Mouse (Mus musculus): ENCODE data around the gene Tle2. TPM values are rescaled to one million over a fixed set of nuclear protein-coding genes. Genes with fewer than 3 reads are reported as not detected.

Gene Tle2
- polyA plus RNA-seq, 2 experiments, result 38.1 to 250 TPM

- 0% methylated on average over 18 of the region's 18 CpGs for WGBS
- peak overlapping the region; percentile 84 for H3K27ac ChIP-seq (replicated peaks; ENCODE audit: low read depth, low read length)
- H3K27me3 ChIP-seq (ENCODE audit: control insufficient read depth, insufficient read depth, low read length), result 0 out of 2 replicates have a peak, but pooled peaks cover 3% of the 10 kb centered on the region
- no peaks in the 10 kb centered on the region for H3K9me3 ChIP-seq (ENCODE audit: control insufficient read depth, low read length)
- peaks cover 54% of the 10 kb centered on the region for H3K4me1 ChIP-seq (ENCODE audit: control insufficient read depth, insufficient read depth, low read length)
- H3K36me3 ChIP-seq (ENCODE audit: control insufficient read depth, insufficient read depth, low read length), result peaks cover 8% of the 10 kb centered on the region; the same call in 1 of the 2 replicates
- DNase-seq (ENCODE audit: low spot score) (peak; percentile 100), ATAC-seq (ENCODE audit: low FRiP score, low read depth) (peak; percentile 92)
- H3K9ac ChIP-seq (ENCODE audit: low read depth, low read length, severe bottlenecking), result 0 out of 2 replicates have a peak overlapping the region, but pooled peaks have one; percentile 3
- no peak for TF ChIP-seq POLR2A (IDR thresholded peaks at IDR 0.05; ENCODE audit: borderline replicate concordance, extremely low read depth, insufficient read depth, insufficient read length)
- peak overlapping the region; percentile 53 for H3K4me2 ChIP-seq (replicated peaks; ENCODE audit: low read depth, low read length, severe bottlenecking)
- H3K4me3 ChIP-seq (replicated peaks; ENCODE audit: low read length), result peak overlapping the region; percentile 37
Observed at GRCm38 (mm10) chr10:81571501-81571876, 2.9 kb upstream of the Tle2 start.

DNA sequence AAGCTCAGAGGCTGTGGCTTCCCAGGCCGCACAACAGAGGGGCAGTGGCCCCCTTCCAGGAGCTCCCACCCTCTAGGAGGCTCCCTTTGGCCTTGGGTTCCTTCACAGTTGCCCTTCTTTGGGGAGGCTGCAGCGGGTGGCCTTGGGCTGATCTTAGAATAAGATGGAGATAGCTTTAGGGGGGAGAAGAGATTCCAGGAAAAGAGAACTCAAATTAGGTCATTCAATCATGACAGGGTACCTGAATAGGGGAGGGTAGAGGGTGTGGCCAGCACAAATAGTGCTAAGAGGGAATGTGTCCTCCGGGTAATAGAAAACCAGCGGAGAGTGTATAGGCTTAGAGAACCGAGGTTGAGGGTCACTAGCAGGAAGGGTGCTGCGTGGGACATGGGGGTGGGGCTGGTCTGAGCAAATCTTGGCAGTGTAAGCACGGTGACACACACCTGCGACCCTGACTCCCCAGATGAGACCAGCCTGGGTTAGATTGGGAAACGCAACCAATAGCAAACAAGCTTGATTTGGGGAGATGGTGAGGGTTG lies 2.2 kb upstream of the Tle2 start:
- no peaks in the 10 kb centered on the region for H3K9me3 ChIP-seq (ENCODE audit: control insufficient read depth, low read length)
- H3K4me2 ChIP-seq (replicated peaks; ENCODE audit: low read depth, low read length, severe bottlenecking), result peak overlapping the region; percentile 53
- H3K27ac ChIP-seq (replicated peaks; ENCODE audit: low read depth, low read length), result peak overlapping the region; percentile 79
- DNase-seq (ENCODE audit: low spot score) (no peak), ATAC-seq (ENCODE audit: low FRiP score, low read depth) (no peak)
- peak overlapping the region; percentile 38; the same call in 1 of the 2 replicates for H3K9ac ChIP-seq (ENCODE audit: low read depth, low read length, severe bottlenecking)
- no peak for TF ChIP-seq POLR2A (IDR thresholded peaks at IDR 0.05; ENCODE audit: borderline replicate concordance, extremely low read depth, insufficient read depth, insufficient read length)
- 0 out of 2 replicates have a peak, but pooled peaks cover 2% of the 10 kb centered on the region for H3K36me3 ChIP-seq (ENCODE audit: control insufficient read depth, insufficient read depth, low read length)
- WGBS, result 8% methylated on average over 9 of the region's 9 CpGs
- 0 out of 2 replicates have a peak, but pooled peaks cover 3% of the 10 kb centered on the region for H3K27me3 ChIP-seq (ENCODE audit: control insufficient read depth, insufficient read depth, low read length)
- peak overlapping the region; percentile 37 for H3K4me3 ChIP-seq (replicated peaks; ENCODE audit: low read length)
- H3K4me1 ChIP-seq (ENCODE audit: control insufficient read depth, insufficient read depth, low read length), result peaks cover 55% of the 10 kb centered on the region

DNA sequence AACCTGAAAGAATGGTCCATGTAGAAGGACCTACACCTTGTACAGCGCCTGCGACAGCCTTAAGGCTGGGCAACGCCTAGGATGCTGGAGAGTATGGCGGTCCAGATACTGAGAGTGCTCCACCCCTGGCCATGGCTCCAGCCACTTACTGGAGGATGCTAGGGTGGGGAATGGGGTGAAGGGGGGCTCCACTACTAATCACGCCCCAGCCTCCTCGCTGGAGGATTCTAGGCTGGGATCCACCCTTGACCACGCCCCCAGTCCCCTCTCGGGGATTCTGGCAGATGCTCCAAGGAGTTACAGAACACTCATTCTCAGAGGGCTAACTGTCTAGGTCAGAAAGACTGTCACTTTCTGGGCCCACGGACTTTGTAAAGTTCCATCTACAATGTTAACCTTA lies 1.4 kb upstream of the Tle2 start:
- no peak for DNase-seq (ENCODE audit: low spot score)
- WGBS, result 15% methylated on average over 9 of the region's 9 CpGs
- ATAC-seq (ENCODE audit: low FRiP score, low read depth), result no peak
- no peaks in the 10 kb centered on the region for H3K9me3 ChIP-seq (ENCODE audit: control insufficient read depth, low read length)
- no peak overlapping the region for H3K27ac ChIP-seq (replicated peaks; ENCODE audit: low read depth, low read length)
- H3K4me3 ChIP-seq (replicated peaks; ENCODE audit: low read length), result no peak overlapping the region
- no peak overlapping the region for H3K9ac ChIP-seq (ENCODE audit: low read depth, low read length, severe bottlenecking)
- no peak overlapping the region for H3K4me2 ChIP-seq (replicated peaks; ENCODE audit: low read depth, low read length, severe bottlenecking)
- H3K27me3 ChIP-seq (ENCODE audit: control insufficient read depth, insufficient read depth, low read length), result 0 out of 2 replicates have a peak, but pooled peaks cover 3% of the 10 kb centered on the region
- peaks cover 55% of the 10 kb centered on the region for H3K4me1 ChIP-seq (ENCODE audit: control insufficient read depth, insufficient read depth, low read length)
- no peak for TF ChIP-seq POLR2A (IDR thresholded peaks at IDR 0.05; ENCODE audit: borderline replicate concordance, extremely low read depth, insufficient read depth, insufficient read length)
- no peaks in the 10 kb centered on the region for H3K36me3 ChIP-seq (ENCODE audit: control insufficient read depth, insufficient read depth, low read length)

DNA sequence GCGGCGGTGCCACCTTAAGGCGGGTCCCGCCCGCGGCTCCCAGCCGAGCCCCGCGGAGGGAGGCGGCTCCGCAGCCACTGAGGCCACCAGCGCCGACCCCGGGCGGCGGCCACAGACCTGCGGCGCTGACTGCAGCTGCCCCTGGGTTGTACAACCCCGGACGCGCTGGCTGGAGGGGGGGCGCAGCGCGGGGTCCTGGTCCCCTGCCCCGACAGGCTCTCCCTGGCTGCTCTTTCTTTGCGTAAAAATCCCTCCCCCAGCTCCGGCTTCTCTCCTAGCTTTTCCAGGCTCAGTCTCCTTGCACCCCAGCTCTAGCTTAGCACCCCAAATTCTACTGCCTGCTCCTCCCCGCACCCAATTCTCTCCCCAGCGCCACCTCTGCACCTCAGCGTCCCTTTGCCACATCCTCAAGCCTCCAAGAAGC lies 859 bp downstream of the Tle2 start:
- 1% methylated on average over 24 of the region's 30 CpGs for WGBS
- H3K4me1 ChIP-seq (ENCODE audit: control insufficient read depth, insufficient read depth, low read length), result peaks cover 38% of the 10 kb centered on the region
- ATAC-seq (ENCODE audit: low FRiP score, low read depth), result no peak
- no peak overlapping the region; the same call in 1 of the 2 replicates for H3K27ac ChIP-seq (replicated peaks; ENCODE audit: low read depth, low read length)
- no peak for DNase-seq (ENCODE audit: low spot score)
- TF ChIP-seq POLR2A (IDR thresholded peaks at IDR 0.05; ENCODE audit: borderline replicate concordance, extremely low read depth, insufficient read depth, insufficient read length), result no peak
- peak overlapping the region; percentile 66 for H3K4me3 ChIP-seq (replicated peaks; ENCODE audit: low read length)
- H3K4me2 ChIP-seq (replicated peaks; ENCODE audit: low read depth, low read length, severe bottlenecking), result peak overlapping the region; percentile 71
- H3K27me3 ChIP-seq (ENCODE audit: control insufficient read depth, insufficient read depth, low read length), result 0 out of 2 replicates have a peak, but pooled peaks cover 3% of the 10 kb centered on the region
- H3K9me3 ChIP-seq (ENCODE audit: control insufficient read depth, low read length), result no peaks in the 10 kb centered on the region
- peak overlapping the region; percentile 74 for H3K9ac ChIP-seq (ENCODE audit: low read depth, low read length, severe bottlenecking)
- 0 out of 2 replicates have a peak, but pooled peaks cover 4% of the 10 kb centered on the region for H3K36me3 ChIP-seq (ENCODE audit: control insufficient read depth, insufficient read depth, low read length)

DNA sequence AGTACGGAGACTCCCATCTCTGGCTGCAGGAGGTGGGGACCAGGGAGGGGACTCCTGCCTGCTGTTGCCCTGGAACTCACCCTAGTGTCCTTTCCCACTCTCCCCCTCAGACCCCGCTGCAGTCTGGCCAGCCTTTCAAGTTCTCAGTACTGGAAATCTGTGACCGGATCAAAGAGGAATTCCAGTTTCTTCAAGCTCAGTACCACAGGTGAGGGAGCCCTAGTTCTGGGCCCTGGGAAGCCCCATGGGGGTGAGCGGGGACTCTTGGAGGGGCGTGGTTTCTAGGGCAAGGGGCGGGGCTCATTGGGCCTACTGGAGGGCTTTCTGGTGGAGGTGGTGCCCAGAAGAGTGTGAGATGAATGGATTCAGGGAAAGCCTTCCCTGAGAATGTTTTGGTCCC lies 1.3 kb downstream of the Tle2 start:
- TF ChIP-seq POLR2A (IDR thresholded peaks at IDR 0.05; ENCODE audit: borderline replicate concordance, extremely low read depth, insufficient read depth, insufficient read length), result no peak
- WGBS, result under 1% methylated on average over 6 of the region's 6 CpGs
- 0 out of 2 replicates have a peak, but pooled peaks cover 3% of the 10 kb centered on the region for H3K27me3 ChIP-seq (ENCODE audit: control insufficient read depth, insufficient read depth, low read length)
- peak overlapping the region; percentile 71 for H3K4me2 ChIP-seq (replicated peaks; ENCODE audit: low read depth, low read length, severe bottlenecking)
- 0 out of 2 replicates have a peak, but pooled peaks cover 4% of the 10 kb centered on the region for H3K36me3 ChIP-seq (ENCODE audit: control insufficient read depth, insufficient read depth, low read length)
- peak overlapping the region; percentile 66 for H3K4me3 ChIP-seq (replicated peaks; ENCODE audit: low read length)
- DNase-seq (ENCODE audit: low spot score) (no peak), ATAC-seq (ENCODE audit: low FRiP score, low read depth) (no peak)
- H3K4me1 ChIP-seq (ENCODE audit: control insufficient read depth, insufficient read depth, low read length), result peaks cover 36% of the 10 kb centered on the region
- no peaks in the 10 kb centered on the region for H3K9me3 ChIP-seq (ENCODE audit: control insufficient read depth, low read length)
- no peak overlapping the region for H3K27ac ChIP-seq (replicated peaks; ENCODE audit: low read depth, low read length)
- peak overlapping the region; percentile 74 for H3K9ac ChIP-seq (ENCODE audit: low read depth, low read length, severe bottlenecking)
